Mouse (Mus musculus): ENCODE results near the gene Macrod2. TPM values are rescaled to one million over a fixed set of nuclear protein-coding genes. Genes with fewer than 3 reads are reported as not detected.

Gene Macrod2
- polyA plus RNA-seq, 1 experiment from 2014 or later, result 49.2 TPM

GRCm38 (mm10) chr2:140698585-140698984, 303.5 kb downstream of the Macrod2 start:
- Histone ChIP-seq H3K27me3 (replicated peaks; ENCODE audit: control insufficient read depth, insufficient read depth, low read length) (no peaks in the 10 kb centered on the region), H3K4me2 (ENCODE audit: low read length) (no peak overlapping the region), H3K9me3 (replicated peaks; ENCODE audit: control insufficient read depth, low read length) (no peaks in the 10 kb centered on the region), H3K27ac (ENCODE audit: low read depth, low read length) (no peak overlapping the region), H3K4me3 (ENCODE audit: low read depth, low read length) (no peak overlapping the region), H3K4me1 (ENCODE audit: control insufficient read depth, insufficient read depth, low read length) (peaks cover 12% of the 10 kb centered on the region), H3K36me3 (ENCODE audit: control insufficient read depth, insufficient read depth, low read length) (no peaks in the 10 kb centered on the region), H3K9ac (ENCODE audit: low read length) (no peak overlapping the region)
- WGBS, result 2% methylated on average over 3 of the region's 3 CpGs
- peak; percentile 62 for DNase-seq (ENCODE audit: low spot score)
- 0 out of 2 replicates have a peak, but pooled peaks have one; percentile 37 for ATAC-seq

- no peaks in the 10 kb centered on the region for H3K9me3 ChIP-seq (replicated peaks; ENCODE audit: control insufficient read depth, low read length)
- peak; percentile 34 for DNase-seq (ENCODE audit: low spot score)
- H3K4me1 ChIP-seq (ENCODE audit: control insufficient read depth, insufficient read depth, low read length), result peaks cover 23% of the 10 kb centered on the region
- no peak overlapping the region for H3K9ac ChIP-seq (ENCODE audit: low read length)
- no peak overlapping the region for H3K27ac ChIP-seq (ENCODE audit: low read depth, low read length)
- peak; percentile 58; the same call in 1 of the 2 replicates for ATAC-seq
- H3K4me3 ChIP-seq (ENCODE audit: low read depth, low read length), result no peak overlapping the region
- no peaks in the 10 kb centered on the region for H3K27me3 ChIP-seq (replicated peaks; ENCODE audit: control insufficient read depth, insufficient read depth, low read length)
- WGBS, result 8% methylated on average over 4 of the region's 4 CpGs
- no peak overlapping the region for H3K4me2 ChIP-seq (ENCODE audit: low read length)
- no peaks in the 10 kb centered on the region for H3K36me3 ChIP-seq (ENCODE audit: control insufficient read depth, insufficient read depth, low read length)
Measured at GRCm38 (mm10) chr2:140703377-140703776, 308.3 kb downstream of the Macrod2 start.

- DNase-seq (ENCODE audit: low spot score) (peak; percentile 17), ATAC-seq (no peak)
- no peaks in the 10 kb centered on the region for H3K9me3 ChIP-seq (replicated peaks; ENCODE audit: control insufficient read depth, low read length)
- 18% methylated on average over 3 of the region's 3 CpGs for WGBS
- H3K9ac ChIP-seq (ENCODE audit: low read length), result no peak overlapping the region
- H3K4me3 ChIP-seq (ENCODE audit: low read depth, low read length), result no peak overlapping the region
- no peaks in the 10 kb centered on the region for H3K36me3 ChIP-seq (ENCODE audit: control insufficient read depth, insufficient read depth, low read length)
- H3K27ac ChIP-seq (ENCODE audit: low read depth, low read length), result no peak overlapping the region
- H3K4me2 ChIP-seq (ENCODE audit: low read length), result no peak overlapping the region
- H3K4me1 ChIP-seq (ENCODE audit: control insufficient read depth, insufficient read depth, low read length), result peaks cover 19% of the 10 kb centered on the region
- H3K27me3 ChIP-seq (replicated peaks; ENCODE audit: control insufficient read depth, insufficient read depth, low read length), result no peaks in the 10 kb centered on the region
Measured at GRCm38 (mm10) chr2:140704146-140704545, 309.0 kb downstream of the Macrod2 start.

GRCm38 (mm10) chr2:140705278-140705677, 310.2 kb downstream of the Macrod2 start:
- peak; percentile 72 for ATAC-seq
- H3K9ac ChIP-seq (ENCODE audit: low read length), result no peak overlapping the region
- H3K27me3 ChIP-seq (replicated peaks; ENCODE audit: control insufficient read depth, insufficient read depth, low read length), result no peaks in the 10 kb centered on the region
- WGBS, result 0% methylated on average over 2 of the region's 2 CpGs
- no peak overlapping the region for H3K4me2 ChIP-seq (ENCODE audit: low read length)
- no peak overlapping the region for H3K27ac ChIP-seq (ENCODE audit: low read depth, low read length)
- peak; percentile 60 for DNase-seq (ENCODE audit: low spot score)
- H3K4me3 ChIP-seq (ENCODE audit: low read depth, low read length), result no peak overlapping the region
- H3K36me3 ChIP-seq (ENCODE audit: control insufficient read depth, insufficient read depth, low read length), result no peaks in the 10 kb centered on the region
- peaks cover 18% of the 10 kb centered on the region for H3K4me1 ChIP-seq (ENCODE audit: control insufficient read depth, insufficient read depth, low read length)
- no peaks in the 10 kb centered on the region for H3K9me3 ChIP-seq (replicated peaks; ENCODE audit: control insufficient read depth, low read length)

GRCm38 (mm10) chr2:140707550-140707949, 312.4 kb downstream of the Macrod2 start:
- Histone ChIP-seq H3K27me3 (replicated peaks; ENCODE audit: control insufficient read depth, insufficient read depth, low read length) (no peaks in the 10 kb centered on the region), H3K9me3 (replicated peaks; ENCODE audit: control insufficient read depth, low read length) (no peaks in the 10 kb centered on the region), H3K27ac (ENCODE audit: low read depth, low read length) (no peak overlapping the region), H3K4me3 (ENCODE audit: low read depth, low read length) (no peak overlapping the region), H3K4me1 (ENCODE audit: control insufficient read depth, insufficient read depth, low read length) (peaks cover 17% of the 10 kb centered on the region), H3K4me2 (ENCODE audit: low read length) (no peak overlapping the region), H3K36me3 (ENCODE audit: control insufficient read depth, insufficient read depth, low read length) (no peaks in the 10 kb centered on the region), H3K9ac (ENCODE audit: low read length) (no peak overlapping the region)
- DNase-seq (ENCODE audit: low spot score) (no peak), ATAC-seq (no peak)
- 83% methylated on average over 5 of the region's 5 CpGs for WGBS

- Histone ChIP-seq H3K9ac (ENCODE audit: low read length) (no peak overlapping the region), H3K36me3 (ENCODE audit: control insufficient read depth, insufficient read depth, low read length) (no peaks in the 10 kb centered on the region), H3K27me3 (replicated peaks; ENCODE audit: control insufficient read depth, insufficient read depth, low read length) (no peaks in the 10 kb centered on the region), H3K4me1 (ENCODE audit: control insufficient read depth, insufficient read depth, low read length) (no peaks in the 10 kb centered on the region), H3K27ac (ENCODE audit: low read depth, low read length) (no peak overlapping the region), H3K9me3 (replicated peaks; ENCODE audit: control insufficient read depth, low read length) (no peaks in the 10 kb centered on the region), H3K4me3 (ENCODE audit: low read depth, low read length) (no peak overlapping the region), H3K4me2 (ENCODE audit: low read length) (no peak overlapping the region)
- 81% methylated on average over 4 of the region's 4 CpGs for WGBS
- ATAC-seq (no peak), DNase-seq (ENCODE audit: low spot score) (no peak)
Measured at GRCm38 (mm10) chr2:140715822-140716221, 320.7 kb downstream of the Macrod2 start.

- Histone ChIP-seq H3K4me3 (ENCODE audit: low read depth, low read length) (no peak overlapping the region), H3K9ac (ENCODE audit: low read length) (no peak overlapping the region), H3K27ac (ENCODE audit: low read depth, low read length) (no peak overlapping the region), H3K4me2 (ENCODE audit: low read length) (no peak overlapping the region), H3K9me3 (replicated peaks; ENCODE audit: control insufficient read depth, low read length) (no peaks in the 10 kb centered on the region), H3K27me3 (replicated peaks; ENCODE audit: control insufficient read depth, insufficient read depth, low read length) (no peaks in the 10 kb centered on the region), H3K36me3 (ENCODE audit: control insufficient read depth, insufficient read depth, low read length) (no peaks in the 10 kb centered on the region), H3K4me1 (ENCODE audit: control insufficient read depth, insufficient read depth, low read length) (no peaks in the 10 kb centered on the region)
- DNase-seq (ENCODE audit: low spot score) (no peak), ATAC-seq (no peak)
- 83% methylated on average over 9 of the region's 9 CpGs for WGBS
Measured at GRCm38 (mm10) chr2:140717407-140717806, 322.3 kb downstream of the Macrod2 start.

GRCm38 (mm10) chr2:140732616-140733183, 337.6 kb downstream of the Macrod2 start:
- no peak for ATAC-seq

GRCm38 (mm10) chr2:140740511-140740910, 345.4 kb downstream of the Macrod2 start:
- Histone ChIP-seq H3K36me3 (ENCODE audit: control insufficient read depth, insufficient read depth, low read length) (no peaks in the 10 kb centered on the region), H3K9ac (ENCODE audit: low read length) (no peak overlapping the region), H3K4me2 (ENCODE audit: low read length) (no peak overlapping the region), H3K9me3 (replicated peaks; ENCODE audit: control insufficient read depth, low read length) (no peaks in the 10 kb centered on the region), H3K4me1 (ENCODE audit: control insufficient read depth, insufficient read depth, low read length) (no peaks in the 10 kb centered on the region), H3K4me3 (ENCODE audit: low read depth, low read length) (no peak overlapping the region), H3K27ac (ENCODE audit: low read depth, low read length) (no peak overlapping the region), H3K27me3 (replicated peaks; ENCODE audit: control insufficient read depth, insufficient read depth, low read length) (no peaks in the 10 kb centered on the region)
- ATAC-seq (no peak), DNase-seq (ENCODE audit: low spot score) (no peak)
- WGBS, result 93% methylated on average over 5 of the region's 5 CpGs

More at GRCm38 (mm10) chr2:140732616-140733183, 337.6 kb downstream of the Macrod2 start:
- Histone ChIP-seq H3K4me1 (ENCODE audit: control insufficient read depth, insufficient read depth, low read length) (no peaks in the 10 kb centered on the region), H3K9me3 (replicated peaks; ENCODE audit: control insufficient read depth, low read length) (no peaks in the 10 kb centered on the region), H3K4me3 (ENCODE audit: low read depth, low read length) (no peak overlapping the region), H3K9ac (ENCODE audit: low read length) (no peak overlapping the region), H3K4me2 (ENCODE audit: low read length) (no peak overlapping the region), H3K36me3 (ENCODE audit: control insufficient read depth, insufficient read depth, low read length) (no peaks in the 10 kb centered on the region), H3K27ac (ENCODE audit: low read depth, low read length) (no peak overlapping the region), H3K27me3 (replicated peaks; ENCODE audit: control insufficient read depth, insufficient read depth, low read length) (no peaks in the 10 kb centered on the region)
- DNase-seq (ENCODE audit: low spot score), result no peak
- WGBS, result 57% methylated on average over 6 of the region's 6 CpGs

All from forebrain, embryonic 14.5 days (tissue).